Mouse (Mus musculus) CH12.LX (cell line): ENCODE data around the gene Btg1. TPM values are rescaled to one million over a fixed set of nuclear protein-coding genes. Genes with fewer than 3 reads are reported as not detected.

Source experiments
- DNase-seq: peaks from one replicate; pipeline ENCODE4 v3.0.0-alpha.2; 2013; ENCODE audit errors: extremely low read depth
- H3K27ac ChIP-seq: 2 replicates; pipeline ENCODE4 v1.5.1; 2012; ENCODE audit warnings: low read depth, mild to moderate bottlenecking, control low read depth, moderate library complexity; ENCODE audit not compliant: insufficient read depth
- H3K27me3 ChIP-seq: replicated peaks from 2 replicates; pipeline ENCODE3; 2012; ENCODE audit warnings: inconsistent platforms
- H3K36me3 ChIP-seq, 2 experiments: replicated peaks in 1 of 2; 2 replicates each; pipeline versions ENCODE3 to v1.6.1; 2012; ENCODE audit warnings: inconsistent platforms in 1 of 2, low read length in 1 of 2, mild to moderate bottlenecking in 1 of 2, mixed read lengths in 1 of 2, moderate library complexity in 1 of 2; ENCODE audit not compliant: control insufficient read depth in 1 of 2, insufficient read depth in 1 of 2
- H3K4me1 ChIP-seq, 2 experiments: 2 replicates each; pipeline ENCODE4 v1.6.1; 2012; ENCODE audit warnings: inconsistent platforms in 1 of 2, moderate library complexity in 1 of 2; ENCODE audit not compliant: insufficient read depth in 2 of 2, control insufficient read depth in 1 of 2
- H3K4me2 ChIP-seq: 2 replicates; pipeline ENCODE4 v1.6.1; 2012; ENCODE audit warnings: low read depth, mild to moderate bottlenecking, control low read depth; ENCODE audit not compliant: poor library complexity, insufficient read depth, severe bottlenecking
- H3K4me3 ChIP-seq, 3 experiments: fragments of 150-350 bp in 1 of 3; sonication (generic) in 1 of 3; replicated peaks in 1 of 3; 2 replicates each; pipeline versions ENCODE3 to v1.5.1; 2011 to 2012; ENCODE audit warnings: low read depth in 2 of 3, low read length in 2 of 3, mild to moderate bottlenecking in 2 of 3, moderate library complexity in 2 of 3, control low read depth in 1 of 3, improper control_type of control experiment in 1 of 3, inconsistent platforms in 1 of 3, mixed read lengths in 1 of 3; ENCODE audit not compliant: poor library complexity in 1 of 3
- H3K79me2 ChIP-seq: replicated peaks from 2 replicates; pipeline ENCODE4 v1.6.1; 2012; ENCODE audit warnings: mild to moderate bottlenecking, moderate library complexity; ENCODE audit not compliant: control insufficient read depth, poor library complexity, insufficient read depth, severe bottlenecking; ENCODE audit errors: extremely low read depth
- H3K9ac ChIP-seq: 2 replicates; pipeline ENCODE4 v1.6.1; 2012; ENCODE audit warnings: low read depth, mild to moderate bottlenecking, control low read depth, moderate library complexity; ENCODE audit not compliant: insufficient read depth
- H3K9me3 ChIP-seq: replicated peaks from 2 replicates; pipeline ENCODE3; 2012; ENCODE audit warnings: low read length, inconsistent platforms, mixed read lengths
- BHLHE40 ChIP-seq: IDR thresholded peaks from 2 replicates; pipeline ENCODE4 v1.6.1; 2011; ENCODE audit warnings: mild to moderate bottlenecking, low read depth, low read length, improper control_type of control experiment
- CHD1 ChIP-seq: IDR thresholded peaks from 2 replicates; pipeline ENCODE4 v1.6.1; 2012; ENCODE audit warnings: low read depth, low read length, improper control_type of control experiment, inconsistent platforms
- CHD2 ChIP-seq: IDR thresholded peaks from 2 replicates; pipeline ENCODE4 v1.6.1; 2011; ENCODE audit warnings: low read length, improper control_type of control experiment
- ETS1 ChIP-seq: conservative IDR thresholded peaks from 2 replicates; pipeline ENCODE4 v1.6.1; 2012; ENCODE audit warnings: low read depth, mild to moderate bottlenecking, inconsistent platforms, low read length, improper control_type of control experiment, moderate library complexity
- HCFC1 ChIP-seq: IDR thresholded peaks from 2 replicates; pipeline ENCODE4 v1.6.1; 2012; ENCODE audit warnings: low read depth, mild to moderate bottlenecking, inconsistent platforms, low read length, improper control_type of control experiment
- JUN ChIP-seq: IDR thresholded peaks from 2 replicates; pipeline ENCODE4 v1.6.1; 2011; ENCODE audit warnings: low read depth, mild to moderate bottlenecking, low read length, improper control_type of control experiment, moderate library complexity; ENCODE audit not compliant: insufficient read depth
- KAT2A ChIP-seq: IDR thresholded peaks from 2 replicates; pipeline ENCODE4 v1.6.1; 2012; ENCODE audit warnings: low read length, improper control_type of control experiment, inconsistent platforms; ENCODE audit not compliant: insufficient replicate concordance
- MAX ChIP-seq: IDR thresholded peaks from 2 replicates; pipeline ENCODE4 v1.6.1; 2011; ENCODE audit warnings: low read length, improper control_type of control experiment
- MXI1 ChIP-seq: IDR thresholded peaks from 2 replicates; pipeline ENCODE4 v1.6.1; 2011; ENCODE audit warnings: mild to moderate bottlenecking, low read depth, low read length, improper control_type of control experiment
- PAX5 ChIP-seq: IDR thresholded peaks from 2 replicates; pipeline ENCODE4 v1.6.1; 2012; ENCODE audit warnings: low read length, inconsistent platforms, mixed read lengths
- POLR2A ChIP-seq: IDR thresholded peaks from 2 replicates; pipeline ENCODE4 v1.6.1; 2011; ENCODE audit warnings: low read depth, mild to moderate bottlenecking, improper control_type of control experiment, low read length
- POLR2AphosphoS2 ChIP-seq: IDR thresholded peaks from 2 replicates; pipeline ENCODE4 v1.6.1; 2011; ENCODE audit warnings: low read depth, low read length, improper control_type of control experiment
- RAD21 ChIP-seq: IDR thresholded peaks from 2 replicates; pipeline ENCODE4 v1.6.1; 2011; ENCODE audit warnings: low read depth, mild to moderate bottlenecking, low read length, improper control_type of control experiment, moderate library complexity
- RCOR1 ChIP-seq: conservative IDR thresholded peaks from 2 replicates; pipeline ENCODE4 v1.6.1; 2012; ENCODE audit warnings: low read depth, mild to moderate bottlenecking, inconsistent platforms, low read length, improper control_type of control experiment
- SIN3A ChIP-seq: IDR thresholded peaks from 2 replicates; pipeline ENCODE4 v1.6.1; 2012; ENCODE audit warnings: low read length, improper control_type of control experiment, inconsistent platforms
- SMC3 ChIP-seq: IDR thresholded peaks from 2 replicates; pipeline ENCODE4 v1.6.1; 2011; ENCODE audit warnings: low read depth, low read length, improper control_type of control experiment
- UBTF ChIP-seq: IDR thresholded peaks from 2 replicates; pipeline ENCODE4 v1.6.1; 2012; ENCODE audit warnings: low read depth, mild to moderate bottlenecking, inconsistent platforms, low read length, improper control_type of control experiment, moderate library complexity
- USF2 ChIP-seq: conservative IDR thresholded peaks from 2 replicates; pipeline ENCODE4 v1.6.1; 2011; ENCODE audit warnings: low read depth, low read length, improper control_type of control experiment
- ZMIZ1 ChIP-seq: IDR thresholded peaks from 2 replicates; pipeline ENCODE4 v1.6.1; 2012; ENCODE audit warnings: low read depth, mild to moderate bottlenecking, inconsistent platforms, low read length, improper control_type of control experiment
- dilution Hi-C: fragments of 300-500 bp; cut with MboI; formaldehyde crosslinking; loops from 2 replicates; pipeline ENCODE4 v1.14.3; 2020; ENCODE audit warnings: low sequenced_read_pairs; ENCODE audit not compliant: extremely low pct_unique_long_range_greater_than_20kb, extremely low pct_ligation_motif_present
- in situ Hi-C: fragments of 300-500 bp; cut with MboI; formaldehyde crosslinking; loops from 3 replicates; pipeline ENCODE4 v1.14.3; 2019; ENCODE audit warnings: low sequenced_read_pairs, low pct_ligation_motif_present, low pct_unique_long_range_greater_than_20kb, mixed read lengths
- polyA plus RNA-seq: library from polyadenylated mRNA; unstranded; fragments of >175 nt; gene quantifications from 2 replicates; pipeline ENCODE4 v1.2.1, GENCODE M21; 2012; ENCODE audit warnings: low read depth; ENCODE audit not compliant: insufficient read length
- total RNA-seq, 2 experiments: library from RNA; depleted of rRNA; stranded (reverse); fragments of 300-350 nt in 1 of 2; fragments of >200 nt in 1 of 2; gene quantifications; 2 replicates each; pipeline ENCODE4 v1.2.3; 2012 to 2014

Gene Btg1
- total and polyA plus RNA-seq, 3 experiments, result 15.8 to 25.1 (median 20.5) TPM

- Histone ChIP-seq H3K9me3 (no peaks in the 10 kb centered on the region), H3K4me2 (peak overlapping the region; percentile 89), H3K27ac (no peak overlapping the region), H3K27me3 (no peaks in the 10 kb centered on the region), H3K4me1 (peaks cover 11 to 44% of the 10 kb centered on the region in 2 experiments), H3K9ac (peak overlapping the region; percentile 60), H3K79me2 (peaks cover 61% of the 10 kb centered on the region), H3K36me3 (peaks cover 6 to 34% of the 10 kb centered on the region in 2 experiments), H3K4me3 (peak overlapping the region; percentile 45 to 61 (median 61))
- no peak for DNase-seq
- in situ Hi-C loops, result loop anchor here (10.0 to 25.0 kb wide), 4 partner anchors 105 to 692 kb away; no protein-coding TSS in a partner anchor
- dilution Hi-C loops, result no loop called here
- peak; percentile 80 for TF ChIP-seq POLR2AphosphoS2
- TF ChIP-seq RCOR1, result no peak
- TF ChIP-seq MXI1, result 0 out of 2 replicates have a peak, but pooled peaks have one; percentile 33
- no peak for TF ChIP-seq JUN
- peak; percentile 9; the same call in 1 of the 2 replicates for TF ChIP-seq POLR2A
- TF ChIP-seq PAX5, result no peak
- no peak for TF ChIP-seq BHLHE40
- TF ChIP-seq USF2, result no peak
- no peak for TF ChIP-seq ZMIZ1
- TF ChIP-seq UBTF, result no peak
- no peak for TF ChIP-seq SMC3
- peak; percentile 66 for TF ChIP-seq CHD1
- TF ChIP-seq SIN3A, result peak; percentile 39; the same call in 1 of the 2 replicates
- TF ChIP-seq RAD21, result no peak
- no peak for TF ChIP-seq MAX
- peak; percentile 44; the same call in 1 of the 2 replicates for TF ChIP-seq CHD2
Observed at GRCm38 (mm10) chr10:96619951-96620889, 3.4 kb downstream of the Btg1 start.

- H3K9ac ChIP-seq, result peak overlapping the region; percentile 60
- H3K36me3 ChIP-seq, result peaks cover 9 to 38% of the 10 kb centered on the region in 2 experiments
- peaks cover 14 to 51% of the 10 kb centered on the region in 2 experiments for H3K4me1 ChIP-seq
- no peak for DNase-seq
- dilution Hi-C loops, result no loop called here
- H3K4me3 ChIP-seq, result peak overlapping the region; percentile 44 to 61 (median 45)
- TF ChIP-seq POLR2AphosphoS2, result no peak
- peak; percentile 88 for TF ChIP-seq SIN3A
- no peak for TF ChIP-seq KAT2A
- TF ChIP-seq HCFC1, result no peak
- TF ChIP-seq ETS1, result peak; percentile 68
- H3K27ac ChIP-seq, result peak overlapping the region; percentile 22; the same call in 1 of the 2 replicates
- H3K4me2 ChIP-seq, result peak overlapping the region; percentile 89
- in situ Hi-C loops, result loop anchor here (10.0 to 25.0 kb wide), 4 partner anchors 104 to 691 kb away; no protein-coding TSS in a partner anchor
- no peaks in the 10 kb centered on the region for H3K9me3 ChIP-seq
- peaks cover 67% of the 10 kb centered on the region for H3K79me2 ChIP-seq
- no peaks in the 10 kb centered on the region for H3K27me3 ChIP-seq
Observed at GRCm38 (mm10) chr10:96620890-96621271, 4.1 kb downstream of the Btg1 start.
